Mouse (Mus musculus): Measurements from ENCODE around the gene Gm10577. TPM values are rescaled to one million over a fixed set of nuclear protein-coding genes. Genes with fewer than 3 reads are reported as not detected.

Gm10577 gene
- not detected for total RNA-seq (2021)
- long read RNA-seq, experiment 1, result 0 reads
- long read RNA-seq, experiment 2, result 0 reads

GRCm38 (mm10) chr4:101020596-101020995 lies at the start of gene Gm10577:
Gm10577 (minus strand) TSS chr4:101020696.
- no peak for DNase-seq (ENCODE audit: low spot score in 2 of 2)

- peak; percentile 13 to 16 for DNase-seq (ENCODE audit: low spot score in 2 of 2)
These were observed 48.9 kb upstream of the Gm10577 start for GRCm38 (mm10) chr4:101069154-101069971.

DNA sequence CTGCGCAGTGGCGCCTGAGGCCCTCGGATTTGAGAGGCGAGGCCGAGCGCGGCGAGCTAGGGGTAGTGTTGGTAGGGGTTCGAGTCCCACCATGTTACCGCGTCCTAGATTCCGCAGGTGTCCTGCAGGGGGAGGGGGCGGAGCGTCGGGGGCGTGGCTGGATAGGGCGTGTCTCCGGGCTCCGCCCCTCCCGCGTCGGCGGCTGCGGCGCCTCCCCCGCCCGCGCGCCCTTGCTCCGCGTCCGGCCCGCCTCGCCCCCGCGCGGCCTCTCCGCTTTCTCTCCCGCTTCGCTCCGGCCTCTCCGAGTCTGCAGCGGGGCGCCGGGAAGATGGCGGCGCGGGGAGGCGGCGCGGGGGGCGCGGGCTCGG lies 48.3 kb upstream of the Gm10577 start, which contains the start of gene Raver2:
Gene Raver2 (plus strand): TSS at position 198 of the 368 bp plus-strand sequence.
- peak; percentile 34 to 52 for DNase-seq (ENCODE audit: low spot score in 2 of 2)

DNA sequence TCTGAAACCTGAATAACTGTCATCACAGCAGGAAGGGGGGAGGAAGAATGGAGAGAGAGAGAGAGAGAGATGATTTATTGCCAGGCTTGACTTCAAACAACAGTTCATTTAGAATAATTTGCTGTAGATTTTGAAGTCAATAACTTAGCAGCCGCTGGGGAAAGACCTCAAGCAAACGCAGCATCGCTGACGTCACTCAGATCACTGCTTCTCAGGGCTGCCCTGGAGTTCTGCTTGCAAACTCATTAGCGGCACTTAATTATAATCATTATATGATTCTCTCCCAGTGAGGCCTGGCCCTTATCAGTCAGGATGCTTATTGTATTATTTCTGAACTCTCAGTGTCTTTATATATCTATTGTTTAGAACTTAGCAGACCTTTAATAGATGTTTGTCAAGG lies 45.9 kb upstream of the Gm10577 start:
- DNase-seq (ENCODE audit: low spot score in 2 of 2), result no peak

GRCm38 (mm10) chr4:101062146-101062545 lies 41.6 kb upstream of the Gm10577 start:
- DNase-seq (ENCODE audit: low spot score in 2 of 2), result no peak

DNA sequence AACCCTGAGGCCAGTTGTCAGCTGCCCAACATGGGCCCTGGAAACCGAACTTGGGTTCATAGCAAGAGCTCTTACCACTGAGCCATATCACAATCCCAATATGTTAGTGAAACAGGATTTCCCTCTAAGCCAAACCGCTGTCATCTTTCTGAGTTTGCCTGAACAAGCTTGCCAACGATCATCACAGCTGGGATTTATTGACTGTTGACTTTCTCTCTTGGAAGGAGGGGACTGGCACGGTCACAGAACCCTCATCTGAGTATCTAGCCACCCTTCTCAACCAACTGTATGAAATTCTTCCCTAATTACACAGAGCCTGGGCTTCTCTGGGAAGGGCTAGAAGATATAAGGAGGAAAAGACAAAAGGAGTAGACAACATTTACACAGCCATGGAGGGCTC lies 26.1 kb upstream of the Gm10577 start:
- DNase-seq (ENCODE audit: low spot score in 2 of 2), result no peak

- no peak for DNase-seq (ENCODE audit: low spot score in 2 of 2)
These were observed 23.7 kb upstream of the Gm10577 start for GRCm38 (mm10) chr4:101044149-101044548.

DNA sequence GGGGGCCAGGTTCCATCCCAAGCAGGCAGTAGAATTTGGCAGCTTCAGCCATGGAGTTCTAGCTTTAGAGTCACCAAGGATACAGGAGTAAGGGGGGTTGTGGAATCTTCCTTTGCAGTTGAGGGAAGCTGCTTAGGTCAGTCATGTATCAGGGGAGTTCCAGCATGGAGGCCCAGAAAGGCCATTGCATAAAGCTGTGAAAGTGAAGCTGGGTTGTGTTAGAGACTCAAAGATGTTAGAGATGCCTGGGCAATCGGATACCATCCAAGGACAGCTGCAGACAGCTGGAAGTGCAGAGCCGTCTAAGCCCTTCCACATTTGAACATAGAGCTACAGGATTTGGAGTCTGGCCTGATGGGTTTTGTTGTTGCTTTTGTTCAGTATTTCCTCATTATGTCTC lies 23.2 kb upstream of the Gm10577 start:
- DNase-seq (ENCODE audit: low spot score in 2 of 2), result no peak

DNA sequence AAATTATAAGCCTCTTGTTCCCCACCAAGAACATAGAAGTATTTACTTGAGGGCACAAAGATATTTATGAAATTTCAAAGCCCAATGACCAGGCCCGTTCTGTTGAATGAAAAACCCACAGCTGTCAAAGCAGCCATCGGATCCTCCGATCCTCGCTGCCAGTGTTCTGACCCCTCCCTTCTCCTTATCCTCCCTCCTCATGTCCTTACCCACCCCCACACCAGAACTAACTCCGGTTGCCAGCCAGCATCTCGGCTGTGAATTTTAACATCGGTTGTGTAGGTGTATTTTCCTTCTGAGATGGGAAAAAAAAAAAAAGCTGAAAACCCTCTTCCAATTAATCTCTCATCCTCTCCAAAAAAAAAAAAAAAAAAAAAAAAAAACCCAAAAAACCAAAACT lies 16.7 kb upstream of the Gm10577 start:
- peak; percentile 47 to 60 for DNase-seq (ENCODE audit: low spot score in 2 of 2)

DNA sequence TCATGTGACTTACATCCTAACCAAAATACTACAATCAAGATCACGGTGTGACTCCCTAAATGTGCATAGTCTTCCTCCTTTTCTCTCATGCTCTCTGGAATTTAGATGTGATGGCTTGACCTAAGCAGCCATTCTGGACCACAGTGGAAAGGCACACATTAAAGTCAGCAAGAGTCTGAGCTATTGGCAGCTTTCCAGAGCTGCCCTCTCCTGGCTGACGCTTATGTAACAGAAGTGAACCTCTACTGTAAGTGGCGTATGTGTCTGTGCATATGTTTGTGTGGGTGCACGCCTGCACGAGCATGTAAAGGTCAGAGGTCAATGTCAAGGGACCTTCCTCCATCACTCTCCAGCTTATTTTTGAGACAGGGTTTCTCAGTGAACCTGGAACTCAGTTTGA lies 14.6 kb upstream of the Gm10577 start:
- no peak for DNase-seq (ENCODE audit: low spot score in 2 of 2)

DNA sequence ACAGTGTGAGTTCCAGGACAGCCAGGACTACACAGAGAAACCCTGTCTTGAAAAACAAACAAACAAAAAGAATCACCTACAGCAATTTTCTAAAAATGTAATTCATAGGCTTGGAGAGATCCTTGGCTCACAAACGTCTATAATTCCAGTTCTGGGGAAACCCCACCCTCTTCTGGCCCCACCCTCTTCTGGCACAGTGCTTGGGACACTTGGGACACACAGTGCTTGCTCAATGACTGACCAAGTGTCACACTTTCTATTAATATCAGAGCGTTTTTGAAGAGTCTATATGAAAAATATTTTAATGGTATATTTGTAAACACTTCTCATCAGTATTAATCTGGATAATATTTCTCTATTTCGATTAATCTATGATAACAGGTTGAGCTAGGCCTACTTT lies 12.6 kb upstream of the Gm10577 start:
- DNase-seq (ENCODE audit: low spot score in 2 of 2), result no peak

- no peak for DNase-seq (ENCODE audit: low spot score in 2 of 2)
These were observed 7.4 kb upstream of the Gm10577 start for GRCm38 (mm10) chr4:101027852-101028411.

DNA sequence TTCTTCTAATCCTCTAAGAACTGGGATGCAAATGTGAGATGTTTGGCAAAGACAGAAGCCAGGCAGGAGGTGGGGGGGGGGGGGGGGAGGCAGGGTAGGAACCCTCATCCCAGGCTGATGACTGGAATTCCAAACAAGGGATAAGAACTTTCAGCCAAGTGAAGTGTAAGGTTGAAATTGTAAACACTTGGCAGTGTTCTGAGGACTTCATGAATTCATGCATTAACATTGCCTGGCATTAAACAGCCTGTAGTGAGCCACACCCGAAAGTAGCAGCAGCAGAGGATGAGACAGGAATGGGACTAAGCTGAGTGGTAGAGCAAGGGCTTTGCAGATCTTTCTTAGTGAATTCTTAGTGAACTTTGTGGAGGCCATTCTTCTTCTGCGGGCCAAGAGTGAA lies 6.5 kb upstream of the Gm10577 start:
- peak in 1 of 2 experiments; percentile 11 for DNase-seq (ENCODE audit: low spot score in 2 of 2)

DNA sequence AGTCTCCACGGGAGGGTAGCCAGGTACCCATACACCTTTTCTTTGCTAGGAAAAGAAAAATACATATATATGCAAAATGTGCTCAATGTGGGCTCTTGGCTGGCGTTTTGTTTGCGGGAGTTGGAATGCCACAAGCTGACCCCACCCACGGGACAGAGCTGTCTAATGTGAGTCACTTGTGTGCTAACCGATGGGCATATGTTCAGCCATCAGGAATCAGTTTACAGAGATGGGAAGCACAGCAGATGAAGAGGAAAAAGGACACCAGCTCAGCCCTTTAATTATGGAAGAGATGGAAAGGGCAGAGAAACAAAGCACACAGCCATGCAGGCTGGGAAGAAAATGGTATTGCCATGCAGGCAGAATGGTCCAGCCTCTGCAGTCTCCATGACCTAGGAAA lies 6.1 kb upstream of the Gm10577 start:
- peak; percentile 12 to 28 for DNase-seq (ENCODE audit: low spot score in 2 of 2)

- no peak for DNase-seq (ENCODE audit: low spot score in 2 of 2)
These were observed 2.7 kb downstream of the Gm10577 start for GRCm38 (mm10) chr4:101017806-101018205.

DNA sequence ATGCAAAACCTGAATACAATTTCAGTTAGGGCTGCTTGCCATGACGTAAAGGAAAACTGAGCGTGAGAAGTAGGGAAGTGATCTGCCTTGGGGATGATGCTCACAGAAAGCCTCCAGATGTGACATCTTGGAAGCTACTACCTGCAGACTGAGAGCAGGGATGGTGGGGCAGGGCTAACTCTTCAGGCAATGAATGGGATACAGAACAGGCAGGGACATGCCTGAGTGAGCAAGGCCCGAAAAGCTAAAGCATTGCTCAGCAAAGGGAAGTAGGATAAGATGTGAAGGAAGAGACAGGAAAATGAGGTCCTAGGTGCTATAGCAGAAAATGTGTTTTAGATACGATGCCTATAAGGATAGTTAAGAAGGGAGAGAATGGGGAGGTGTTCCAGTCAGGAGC lies 11.4 kb downstream of the Gm10577 start:
- DNase-seq (ENCODE audit: low spot score in 2 of 2), result no peak

GRCm38 (mm10) chr4:101008362-101008769 lies 12.1 kb downstream of the Gm10577 start:
- DNase-seq (ENCODE audit: low spot score in 2 of 2), result no peak

GRCm38 (mm10) chr4:101002961-101003360 lies 17.5 kb downstream of the Gm10577 start:
- no peak for DNase-seq (ENCODE audit: low spot score in 2 of 2)

GRCm38 (mm10) chr4:101001073-101001472 lies 19.4 kb downstream of the Gm10577 start:
- DNase-seq (ENCODE audit: low spot score in 2 of 2), result no peak

DNA sequence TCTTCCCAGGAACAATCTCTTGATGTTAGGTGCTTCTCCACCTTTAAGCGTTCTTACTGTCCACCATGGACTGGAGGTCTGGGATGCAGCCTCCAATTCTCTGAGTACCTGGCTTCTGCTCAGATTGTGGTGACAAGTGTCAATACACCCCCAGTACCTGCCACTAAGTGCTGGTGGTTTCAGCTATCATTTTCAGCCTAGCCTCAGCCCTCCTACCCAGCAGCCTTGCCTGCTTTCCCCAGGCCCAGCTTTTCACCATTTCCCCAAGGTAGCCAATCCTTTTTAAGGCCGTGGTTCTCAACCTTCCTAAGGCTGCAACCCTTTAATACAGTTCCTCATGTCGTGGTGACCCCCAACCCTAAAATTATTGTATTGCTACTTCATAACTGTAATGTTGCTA lies 19.9 kb downstream of the Gm10577 start:
- no peak for DNase-seq (ENCODE audit: low spot score in 2 of 2)

GRCm38 (mm10) chr4:100998906-100999305 lies 21.6 kb downstream of the Gm10577 start:
- no peak for DNase-seq (ENCODE audit: low spot score in 2 of 2)

DNA sequence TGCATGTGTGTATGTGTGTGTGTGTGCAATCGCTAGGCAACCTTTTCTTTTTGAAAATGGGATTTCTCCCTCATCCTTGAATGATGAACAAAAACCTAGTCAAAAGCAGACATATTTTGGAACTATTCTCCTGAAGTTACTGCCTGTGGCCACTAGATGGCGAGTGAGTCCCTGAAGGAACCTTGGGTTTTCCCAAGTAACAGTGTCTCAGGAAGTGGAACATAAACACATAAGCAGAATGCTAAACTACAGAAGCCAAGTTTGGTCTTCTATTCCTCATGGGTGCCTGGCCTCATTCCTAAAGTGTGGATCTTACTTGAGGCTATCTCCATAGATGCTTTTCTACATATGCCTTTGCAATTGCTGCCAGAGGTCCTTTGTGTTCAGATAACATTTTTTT lies 22.4 kb downstream of the Gm10577 start:
- DNase-seq (ENCODE audit: low spot score in 2 of 2), result peak; percentile 63 to 70
